Mouse (Mus musculus) monocyte, adult 2 months (primary cell): ENCODE data around the gene Chil5.
"Not testable (repeated sequence)": the region's sequence is repeated elsewhere in the genome, so short reads cannot be mapped to it uniquely, and the experiment has no call there.

Experiments used
- DNase-seq, 2 experiments: peaks; one replicate each; pipeline ENCODE4 v3.0.0; 2022; ENCODE audit warnings: low spot score in 2 of 2, low read depth in 1 of 2

The Chil5 gene

DNA sequence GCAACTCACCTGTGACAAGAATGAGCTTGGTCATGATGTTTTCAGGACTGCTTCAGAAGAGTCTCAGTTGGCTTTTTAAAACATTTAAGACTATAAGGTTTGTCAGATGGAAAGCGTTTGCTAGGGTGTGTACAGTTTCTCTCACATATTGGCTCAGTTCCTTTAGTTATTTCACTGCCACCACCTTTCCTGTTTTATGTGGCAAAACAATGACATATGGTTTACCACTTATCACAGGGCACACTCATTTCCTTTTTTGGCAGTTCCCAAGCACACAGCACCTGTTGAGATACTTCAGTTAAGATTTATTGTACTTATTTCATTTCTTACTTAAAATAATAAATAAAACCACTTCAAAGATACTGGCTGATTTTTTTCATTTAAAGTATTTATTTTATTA is at the start of gene Chil5:
Gene Chil5, minus strand, starts transcription at position 34 of the 400 bp plus-strand sequence.
- no peak for DNase-seq

DNA sequence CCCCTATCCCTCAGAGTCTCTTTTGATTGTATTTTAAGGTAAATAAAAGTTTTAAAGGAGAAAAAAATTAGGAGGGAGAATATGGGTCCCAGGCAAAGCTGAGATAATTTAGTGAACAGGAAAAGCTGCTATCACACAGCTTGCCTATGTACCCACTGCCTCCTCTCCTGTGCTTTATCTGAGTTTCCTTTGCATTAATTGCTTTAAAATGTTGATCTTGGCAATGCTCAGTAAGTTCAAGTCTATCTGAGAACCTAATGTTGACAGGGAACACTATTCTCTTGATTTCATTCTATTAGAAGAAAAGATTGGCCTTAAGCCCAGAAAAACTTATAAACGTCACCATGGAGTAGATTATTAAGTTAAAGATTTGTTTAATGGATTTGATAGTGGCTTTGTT is 42.2 kb upstream of the Chil5 start:
- DNase-seq, result no peak

DNA sequence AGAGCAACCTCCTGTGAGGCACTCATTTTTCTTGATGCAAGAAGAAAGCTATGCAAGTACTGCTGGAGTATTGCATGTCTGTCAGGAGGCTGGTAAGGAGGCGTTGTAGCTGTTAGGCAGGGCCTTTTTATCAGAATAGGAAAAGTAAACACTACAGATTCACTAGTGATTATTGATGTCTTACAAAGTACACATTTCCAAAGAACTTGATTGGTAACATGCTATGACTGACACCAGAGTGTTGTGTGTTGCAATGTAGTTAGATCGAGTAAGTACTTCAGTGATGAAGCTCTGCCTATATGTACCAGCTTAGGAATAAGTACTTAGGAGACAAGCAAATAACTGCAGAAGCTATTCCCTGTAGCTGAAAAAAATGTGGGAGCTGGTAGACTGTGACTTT is 38.4 kb upstream of the Chil5 start:
- no peak for DNase-seq

DNA sequence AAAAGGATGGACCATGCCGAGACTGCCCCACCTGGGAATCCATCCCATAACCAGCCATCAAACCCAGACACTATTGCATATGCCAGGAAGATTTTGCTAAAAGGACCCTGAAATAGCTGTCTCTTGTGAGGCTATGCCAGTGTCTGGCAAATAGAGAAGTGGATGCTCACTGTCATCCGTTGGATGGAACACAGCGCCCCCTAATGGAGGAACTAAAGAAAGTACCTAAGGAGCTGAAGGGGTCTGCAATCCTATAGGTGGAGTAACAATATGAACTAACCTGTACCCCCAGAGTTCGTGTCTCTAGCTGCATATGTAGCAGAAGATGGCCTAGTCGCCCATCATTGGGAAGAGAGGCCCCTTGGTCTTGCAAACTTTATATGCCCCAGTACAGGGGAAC is 35.1 kb upstream of the Chil5 start:
- DNase-seq, result not testable (repeated sequence)

DNA sequence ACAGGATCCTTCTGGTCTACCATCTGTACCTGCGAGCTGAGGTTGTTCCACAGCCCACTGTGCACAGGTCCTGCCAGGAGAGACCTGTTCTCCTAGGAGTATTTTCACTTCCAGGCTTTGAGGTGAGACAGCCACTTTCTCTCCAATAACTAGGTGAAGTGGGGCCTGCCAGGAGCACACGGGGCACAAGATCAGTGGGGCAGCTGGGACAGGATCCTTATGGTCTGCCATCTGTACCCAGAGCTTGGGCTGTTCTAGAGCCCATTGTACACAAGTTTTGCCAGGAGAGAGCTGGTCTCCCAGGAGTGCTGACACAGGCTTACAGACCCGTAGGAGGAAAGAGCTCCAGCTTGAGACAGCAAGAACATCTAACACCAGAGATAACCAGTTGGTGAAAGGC is 25.4 kb upstream of the Chil5 start:
- no peak for DNase-seq

DNA sequence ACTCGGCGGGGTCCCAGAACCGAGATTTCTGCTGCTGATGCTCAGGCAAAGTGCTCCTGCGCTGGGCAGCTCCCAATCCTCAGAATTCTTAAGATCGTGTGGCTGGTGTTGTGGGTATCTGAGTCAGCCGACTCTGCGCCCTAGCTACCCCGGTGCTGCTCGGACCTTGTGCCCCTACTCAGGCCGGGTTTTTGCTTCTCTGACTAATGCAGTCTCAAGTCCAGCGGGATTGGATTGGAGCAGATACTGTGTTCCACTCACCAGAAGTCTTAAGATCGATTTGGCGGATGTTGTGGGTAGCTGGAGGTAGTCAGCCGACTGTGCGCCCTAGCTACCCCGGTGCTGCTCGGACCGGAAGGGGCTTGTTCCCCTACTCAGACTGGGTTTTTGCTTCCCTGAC is 19.3 kb upstream of the Chil5 start:
- DNase-seq, result no peak

DNA sequence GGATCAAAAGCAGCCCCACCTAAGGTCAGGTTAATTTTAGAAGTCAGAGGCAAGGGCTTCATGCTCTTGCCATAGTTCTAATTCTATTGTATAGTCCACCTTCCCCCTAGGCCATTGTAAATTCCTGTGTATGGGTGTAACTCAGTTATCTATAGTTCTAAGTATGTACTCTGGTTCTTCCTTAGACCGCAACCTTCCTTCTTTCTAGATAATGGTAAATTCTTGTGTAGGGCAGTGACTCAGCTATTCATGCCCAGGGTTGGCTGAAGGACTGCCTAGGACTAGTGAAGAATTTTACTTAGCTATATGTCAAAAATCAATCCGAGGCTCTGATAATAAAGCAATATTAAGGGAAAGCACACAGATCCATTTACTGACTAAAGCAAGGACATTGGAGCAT is 7.7 kb upstream of the Chil5 start:
- DNase-seq, result no peak

DNA sequence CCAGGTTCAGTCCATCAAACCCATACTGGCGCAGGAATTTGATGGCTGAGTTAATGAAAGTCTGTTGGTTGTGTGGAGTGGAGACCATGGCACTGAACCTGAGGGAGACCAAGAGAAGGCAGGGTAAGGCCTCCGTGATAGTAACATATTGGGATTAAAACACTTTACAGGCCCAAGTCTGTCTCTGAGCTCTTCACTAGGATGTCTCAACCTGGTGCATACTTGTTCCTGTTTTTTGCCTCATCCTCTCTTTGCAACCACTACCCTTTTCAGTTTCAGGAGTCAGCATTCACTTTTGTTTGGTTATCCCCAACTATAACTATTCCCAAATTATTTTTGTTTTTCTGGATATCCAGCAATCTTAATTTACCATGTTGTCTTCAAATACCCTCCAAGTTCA is 8.5 kb downstream of the Chil5 start:
- no peak for DNase-seq

DNA sequence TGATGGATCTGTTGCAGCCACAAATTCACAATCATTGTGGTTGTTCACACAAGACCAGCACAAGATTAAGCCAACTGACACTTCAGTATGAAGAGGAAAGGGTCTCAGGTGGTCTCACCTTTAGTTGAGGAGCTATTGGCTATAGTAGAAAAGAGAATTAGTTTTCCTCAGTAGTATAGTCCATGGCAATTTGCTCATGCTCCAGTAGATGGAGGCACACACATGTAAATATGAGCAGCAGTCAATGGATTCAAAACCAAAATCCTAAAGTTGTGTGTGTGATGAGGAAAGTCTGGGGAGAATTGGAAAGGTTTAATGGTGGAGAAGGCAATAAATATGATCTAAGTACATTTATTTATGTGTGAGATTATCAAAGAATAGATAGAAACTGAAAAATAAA is 10.8 kb downstream of the Chil5 start:
- no peak for DNase-seq

DNA sequence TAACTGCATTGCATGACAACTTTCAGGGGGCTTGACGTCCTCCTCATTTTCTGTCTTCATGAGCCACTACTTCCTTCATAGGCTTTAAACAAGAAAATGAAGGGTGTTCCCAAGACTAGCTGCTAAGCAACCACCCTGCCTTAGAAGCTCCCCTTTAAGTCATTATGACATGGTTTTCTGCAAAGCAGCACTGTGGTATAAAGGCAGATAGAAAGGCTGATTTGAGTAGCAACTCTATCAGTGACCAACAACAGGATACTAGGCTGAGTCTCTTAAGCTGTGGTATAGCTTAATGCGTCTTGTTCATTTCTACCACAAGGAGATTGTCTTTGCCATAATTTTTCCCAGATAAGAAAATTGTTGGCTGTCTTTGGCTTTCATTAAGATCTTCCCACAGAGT is 18.1 kb downstream of the Chil5 start, which contains the start of gene Pifo:
Gene Pifo, minus strand, starts transcription at position 101 of the 400 bp plus-strand sequence.
- DNase-seq, result no peak

DNA sequence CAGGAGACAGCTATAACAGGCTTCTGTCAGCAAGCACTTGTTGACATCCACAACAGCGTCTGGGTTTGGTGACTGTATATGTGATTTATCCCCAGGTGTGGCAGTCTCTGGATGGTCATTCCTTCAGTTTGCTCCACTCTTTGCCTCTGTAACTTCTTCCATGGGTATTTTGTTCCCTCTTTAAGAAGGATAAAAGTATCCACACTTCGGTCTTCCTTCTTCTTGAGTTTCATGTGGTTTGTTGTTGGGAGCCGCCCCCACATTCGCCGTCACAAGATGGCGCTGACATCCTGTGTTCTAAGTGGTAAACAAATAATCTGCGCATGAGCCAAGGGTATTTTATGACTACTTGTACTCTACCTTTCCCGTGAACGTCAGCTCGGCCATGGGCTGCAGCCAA is 29.3 kb downstream of the Chil5 start:
- DNase-seq, result not testable (repeated sequence)

DNA sequence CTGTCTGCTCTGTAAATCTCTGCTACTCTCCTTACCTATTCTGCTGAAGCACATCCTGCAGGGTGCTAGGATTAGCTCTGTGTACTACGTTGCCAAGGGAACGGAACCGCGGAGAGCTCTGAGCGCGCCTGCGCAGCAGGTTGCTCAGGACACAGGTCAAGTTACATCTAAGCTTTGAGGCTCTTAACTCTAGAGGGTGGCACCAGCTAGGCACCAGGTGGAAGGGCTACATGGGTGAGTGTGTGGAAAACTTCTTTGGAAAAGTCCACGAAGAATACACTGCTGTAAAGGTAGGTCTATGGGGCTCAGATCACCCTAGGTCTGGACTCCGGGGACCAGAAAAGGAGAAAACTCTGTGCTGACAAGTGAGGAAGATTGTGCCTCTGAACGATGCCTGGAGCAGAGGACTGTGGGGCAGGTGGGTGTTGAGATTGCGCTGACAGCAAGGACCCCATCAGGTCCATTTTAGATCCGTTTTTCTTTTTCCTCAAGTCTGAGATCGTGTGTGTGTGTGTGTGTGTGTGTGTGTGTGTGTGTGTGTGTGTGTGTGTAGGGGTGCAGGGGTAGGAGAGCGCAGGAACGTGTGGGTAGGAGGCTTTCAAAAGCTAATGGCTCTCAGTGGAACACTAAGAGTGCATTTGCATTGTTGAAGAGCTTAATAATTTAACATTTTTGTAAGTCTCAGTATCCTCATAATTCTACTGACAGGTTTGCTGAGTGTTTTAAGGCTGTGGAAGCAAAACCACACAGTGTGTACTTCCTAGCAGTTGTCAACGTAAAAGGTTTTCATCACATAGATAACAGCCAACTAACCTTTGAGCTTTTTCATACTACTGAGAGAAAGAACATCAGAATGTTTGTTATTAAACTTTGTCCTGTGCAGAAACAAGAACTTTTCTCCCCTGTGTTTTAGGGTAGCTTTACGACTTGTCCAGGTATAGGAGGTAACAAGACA is 30.9 kb downstream of the Chil5 start:
- DNase-seq, result no peak

DNA sequence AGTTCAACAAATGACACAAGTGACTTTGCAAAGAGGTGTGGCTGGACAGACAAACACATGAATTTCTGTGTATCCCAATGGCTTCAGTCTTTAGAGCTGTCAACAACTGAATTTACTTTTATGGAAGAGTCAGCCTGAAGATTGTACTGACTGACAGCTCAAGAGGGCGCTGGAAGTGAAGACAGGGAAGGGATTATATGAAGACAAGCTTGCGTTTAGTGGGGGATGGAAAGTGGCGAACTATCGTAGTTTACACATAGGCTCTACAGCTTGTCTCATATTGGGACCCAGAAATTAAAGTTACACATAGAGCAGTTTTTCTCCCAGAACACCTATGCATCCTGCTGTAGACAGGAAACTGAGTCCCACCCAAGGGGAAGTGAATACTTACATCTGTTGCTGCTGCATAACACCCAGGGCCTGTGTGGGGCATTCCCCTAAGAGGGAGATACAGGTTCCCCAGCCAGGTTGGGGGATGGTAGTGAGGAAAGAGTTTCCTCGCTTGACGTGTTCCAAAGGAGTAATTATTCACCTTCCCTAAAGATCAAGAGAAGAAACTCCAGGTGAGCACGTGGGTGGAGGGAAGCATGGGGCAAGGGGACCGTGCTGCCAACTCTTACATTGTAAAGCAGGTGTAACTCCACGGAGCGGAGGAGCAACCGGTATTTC is 31.8 kb downstream of the Chil5 start:
- no peak for DNase-seq

DNA sequence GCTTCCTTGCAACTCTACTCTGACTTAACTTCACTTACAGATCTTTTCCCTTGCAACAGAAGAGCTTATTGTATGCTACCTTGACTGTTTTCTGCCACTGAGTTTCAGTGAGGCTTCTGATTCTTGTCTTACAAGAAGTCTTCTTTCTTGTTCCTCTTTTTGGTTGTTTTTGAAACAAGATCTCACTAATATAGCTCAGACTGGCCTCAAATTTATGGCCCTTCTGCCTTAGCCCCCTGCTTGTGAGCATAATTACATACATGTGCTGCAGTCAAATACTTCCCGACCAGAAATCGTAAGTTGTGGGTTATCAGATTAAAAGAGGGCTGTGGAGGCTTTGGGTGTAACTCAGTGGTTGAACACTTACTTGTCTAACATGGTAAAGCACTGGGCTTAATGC is 37.9 kb downstream of the Chil5 start:
- DNase-seq, result no peak

DNA sequence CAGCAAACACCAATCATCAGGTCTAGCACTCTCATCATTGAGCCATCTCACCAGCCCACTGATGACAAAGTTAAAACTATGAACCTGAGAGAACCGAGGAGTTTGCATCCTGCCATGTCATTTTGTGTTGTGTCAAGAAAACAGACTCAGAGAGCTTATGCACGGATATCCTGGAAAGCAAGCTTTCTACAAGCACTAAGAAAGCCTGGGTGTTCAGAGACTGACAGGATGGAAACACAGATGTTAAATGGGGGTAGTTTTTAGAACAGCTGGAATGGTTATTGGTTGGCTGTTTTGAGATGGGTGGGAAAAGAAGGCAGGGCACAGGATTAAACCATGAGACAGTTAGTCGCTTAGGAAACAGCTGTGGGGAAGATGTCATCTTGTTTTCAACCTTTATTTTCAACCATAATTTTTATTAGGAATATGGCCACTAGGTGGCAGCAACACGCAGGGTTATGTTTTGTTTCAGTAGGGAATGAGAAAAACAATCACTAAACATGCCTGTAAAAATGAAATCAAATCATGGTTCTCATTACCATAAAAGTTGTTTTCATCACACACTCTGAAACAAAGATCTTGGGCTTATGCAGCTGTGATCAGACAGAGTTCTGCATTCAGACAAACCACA is 40.8 kb downstream of the Chil5 start:
- DNase-seq, result no peak

DNA sequence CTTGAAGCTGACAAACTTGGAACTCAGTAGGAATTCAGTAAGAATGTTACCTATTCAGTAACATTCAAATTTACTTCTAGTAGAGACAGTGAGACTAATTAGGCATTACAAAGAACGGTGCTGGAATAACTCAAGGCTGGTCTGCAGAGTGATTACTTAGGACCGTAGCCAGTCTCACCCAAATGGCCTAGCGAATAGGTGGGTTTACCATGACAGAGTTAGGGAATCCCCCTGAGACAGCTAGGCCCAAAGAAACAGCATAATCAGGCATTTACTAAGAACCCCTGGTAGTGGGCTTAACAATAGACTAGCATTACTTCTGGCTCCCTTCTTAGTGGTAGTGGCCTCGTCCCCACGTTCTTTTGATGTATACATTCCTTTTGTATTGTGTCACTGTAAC is 43.0 kb downstream of the Chil5 start:
- DNase-seq, result not testable (repeated sequence)

DNA sequence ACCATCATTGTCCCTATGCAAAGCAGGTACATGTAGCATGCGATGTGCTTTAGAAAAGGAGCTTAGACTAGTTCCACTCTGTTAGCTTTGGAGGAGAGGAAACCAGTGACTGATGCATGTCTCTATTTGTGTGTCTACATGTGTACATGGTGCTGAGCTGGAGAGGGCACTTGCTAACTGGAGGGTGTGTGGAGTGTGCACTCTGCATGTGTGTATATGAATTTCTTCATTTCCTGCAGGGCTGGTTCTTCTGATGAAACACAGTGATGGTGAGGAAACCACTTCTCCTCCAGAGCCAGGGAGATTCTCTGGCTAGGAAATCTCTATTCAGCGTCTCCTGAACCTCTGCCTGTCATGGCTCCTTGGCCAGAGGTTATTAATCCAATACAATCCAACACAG is 58.4 kb downstream of the Chil5 start:
- DNase-seq, result no peak

DNA sequence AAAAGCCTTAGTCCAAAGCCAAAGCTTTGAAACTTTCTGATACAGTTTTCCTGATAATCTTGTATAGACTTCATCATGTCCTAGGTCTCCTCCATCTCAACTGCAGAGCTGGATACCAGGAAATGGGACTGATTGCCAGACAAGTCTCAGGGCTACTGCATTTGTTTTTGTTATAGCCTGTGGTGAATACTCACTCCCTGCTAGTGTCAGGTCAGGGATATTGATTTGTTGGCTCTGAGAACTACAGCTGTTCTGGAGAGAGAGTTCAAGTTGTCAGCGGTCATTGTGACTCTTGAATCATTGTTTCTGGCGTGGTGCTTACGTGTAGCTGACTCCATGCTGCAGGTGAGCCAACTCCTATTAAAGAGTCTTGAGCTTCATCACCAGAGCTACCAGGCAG is 59.2 kb downstream of the Chil5 start, which contains the start of gene Ovgp1:
Gene Ovgp1, plus strand, starts transcription at position 301 of the 400 bp plus-strand sequence.
- DNase-seq, result no peak

DNA sequence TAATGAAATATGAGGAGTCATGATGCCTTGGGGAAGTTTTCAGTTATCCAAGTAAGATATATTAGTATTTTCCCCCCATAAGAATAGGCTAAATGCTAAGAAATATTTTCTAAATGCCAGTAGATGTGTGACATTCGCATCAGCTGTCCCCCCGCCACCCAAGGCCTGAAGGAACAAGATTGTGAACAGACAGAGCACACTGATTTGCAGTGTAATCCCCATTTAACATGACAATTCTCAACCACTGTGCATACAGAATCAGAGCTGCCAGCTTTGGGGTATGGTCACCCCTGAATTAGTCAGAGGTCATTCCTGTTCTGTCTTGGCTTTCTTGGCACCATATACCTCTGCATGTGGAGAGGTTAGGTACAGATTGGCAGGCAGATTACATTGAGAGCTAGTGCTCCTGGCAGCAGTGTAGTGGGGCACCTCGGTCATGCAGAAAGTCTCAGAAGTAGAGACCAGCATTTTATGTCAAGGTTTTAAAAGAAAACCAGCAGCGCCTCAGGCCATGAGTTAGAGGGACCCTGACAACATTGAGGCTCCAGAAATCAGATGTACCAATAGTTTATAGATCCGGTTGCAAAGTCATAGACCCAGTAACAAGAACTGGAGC is 60.7 kb downstream of the Chil5 start:
- DNase-seq, result no peak
